Mouse (Mus musculus): ENCODE measurements around the gene Gm20388.

- TF ChIP-seq CTCF (IDR thresholded peaks at IDR 0.05; ENCODE audit: low read depth) (no peak), EP300 (optimal IDR thresholded peaks at IDR 0.05) (no peak)
These were observed 3809.2 kb downstream of the Gm20388 start for GRCm38 (mm10) chr8:123719811-123720210.
